Mouse (Mus musculus) hematopoietic stem cell, adult 5-6 weeks (primary cell): ENCODE measurements at regions not wholly inside any gene's neighbourhood (a gene's known extent, or its start where the extent isn't known, plus 50 kb on each side); places are given as distances from the start of the nearest gene placed in this dataset.
A peak's percentile ranks its signal among the peaks of the same experiment; 100 is the strongest.

ENCODE experiments used
- ATAC-seq, 2 experiments: fragments of 125-278 bp in 1 of 2; replicated peaks in 1 of 2; 2 replicates each; pipeline ENCODE4 v1.8.0; 2016 to 2017; ENCODE audit warnings: inconsistent platforms in 2 of 2, mild to moderate bottlenecking in 2 of 2, moderate number of reproducible peaks in 2 of 2, low read depth in 1 of 2, moderate TSS enrichment in 1 of 2; ENCODE audit not compliant: low FRiP score in 2 of 2, poor library complexity in 2 of 2, severe bottlenecking in 2 of 2, insufficient read depth in 1 of 2, low TSS enrichment in 1 of 2

DNA sequence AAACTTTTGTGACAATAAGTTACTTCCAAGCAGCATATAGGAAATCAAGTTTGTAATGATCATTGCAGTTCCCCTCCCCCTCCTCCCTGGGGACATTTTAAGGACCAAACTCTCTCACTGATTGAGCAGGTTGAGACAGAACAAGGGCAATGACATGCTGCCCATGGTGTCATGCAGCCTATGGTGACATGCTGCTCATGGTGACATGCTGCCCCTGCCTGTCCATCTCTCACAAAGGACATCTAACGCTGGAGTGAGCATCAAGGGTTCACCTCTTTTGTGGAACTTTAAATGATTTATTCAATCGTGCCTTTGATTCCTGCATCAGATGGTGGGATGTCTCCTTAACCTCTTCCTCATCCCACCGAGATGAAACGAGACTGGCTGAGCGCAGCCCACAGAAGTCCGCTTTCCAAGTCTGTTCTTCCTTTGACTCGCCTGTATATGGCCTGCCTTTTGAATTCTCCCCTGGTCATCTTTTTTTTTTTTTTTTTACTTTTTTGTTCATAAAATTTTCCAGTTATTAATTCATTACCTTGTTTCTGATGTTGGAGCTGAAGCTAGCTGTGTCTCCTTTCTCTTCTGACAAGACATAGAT lies 133.5 kb upstream of the Nampt start:
- ATAC-seq, result no peak

GRCm38 (mm10) chr12:32689361-32689760 lies 130.0 kb upstream of the Nampt start:
- no peak for ATAC-seq

DNA sequence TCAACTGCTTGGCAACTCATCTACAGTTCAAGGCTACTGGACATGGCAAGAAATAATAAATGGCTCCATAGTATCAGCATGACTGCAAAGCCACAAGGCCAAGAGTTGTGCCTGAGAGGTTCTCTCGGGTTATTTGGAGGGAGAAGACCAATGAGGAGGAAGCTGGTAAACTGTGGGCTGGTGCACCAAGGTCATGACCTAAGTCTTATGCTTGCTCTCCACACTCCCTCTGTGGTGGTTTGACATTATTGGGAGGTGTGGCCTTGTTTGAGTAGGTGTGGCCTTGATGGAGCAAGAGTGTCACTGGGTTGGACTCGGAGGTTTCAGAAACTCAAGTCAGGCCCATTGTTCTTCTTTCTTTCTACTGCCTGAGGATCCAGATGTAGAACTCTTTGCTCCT lies 129.2 kb upstream of the Nampt start:
- ATAC-seq, result no peak

DNA sequence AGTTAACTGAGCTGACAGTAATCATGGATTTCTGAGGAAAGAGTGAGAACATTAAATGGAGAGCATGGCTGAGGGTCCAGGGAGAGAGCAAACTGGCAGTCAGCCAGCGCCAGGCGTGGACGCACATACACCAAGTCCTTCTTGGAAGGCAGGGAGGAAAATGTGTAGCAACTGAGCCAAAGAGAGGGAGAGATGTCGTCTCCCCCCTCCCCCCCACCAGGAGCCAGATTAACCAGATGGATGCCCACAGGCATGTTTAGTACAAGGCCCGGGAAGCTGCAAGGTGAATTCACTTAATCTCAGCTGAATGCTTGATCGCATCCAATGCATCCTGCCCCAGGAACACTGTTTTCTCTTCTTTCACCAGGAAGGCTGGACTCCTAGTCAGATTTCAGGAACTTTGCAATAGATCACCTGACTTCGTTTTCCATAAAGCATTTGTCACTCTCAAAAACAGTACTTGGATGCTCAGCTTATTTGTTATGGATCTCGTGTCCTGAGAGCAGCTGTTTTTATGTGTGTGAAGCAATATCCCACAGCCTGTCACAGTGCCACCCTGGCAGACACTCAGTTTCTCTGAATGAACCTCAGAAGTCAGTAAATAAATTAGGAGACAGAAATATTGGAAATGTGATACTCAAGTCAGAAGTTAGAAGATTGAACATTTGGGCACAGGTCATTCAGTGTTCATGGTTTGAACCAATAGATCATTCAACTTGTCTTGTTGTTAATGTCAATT lies 127.1 kb upstream of the Nampt start:
- ATAC-seq, result no peak

DNA sequence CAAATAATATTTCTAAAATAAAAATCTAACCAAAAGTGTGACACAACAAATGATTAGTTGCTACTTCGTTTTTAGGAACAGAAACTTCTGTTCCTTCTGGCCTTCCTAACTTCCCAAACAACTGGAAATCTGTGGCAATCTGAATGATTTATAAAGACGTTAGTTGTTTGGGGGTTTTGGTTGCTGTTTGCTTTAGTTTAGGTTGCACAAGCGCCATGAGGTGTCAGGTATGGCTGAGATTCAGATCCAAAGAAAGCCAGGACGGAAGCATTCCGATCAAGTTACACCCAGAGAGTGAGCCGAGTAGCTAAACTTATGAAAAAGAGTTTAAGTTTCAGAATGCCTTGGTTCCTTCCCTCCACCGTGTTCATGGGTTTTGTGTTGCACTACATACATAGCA lies 126.4 kb upstream of the Nampt start:
- no peak for ATAC-seq

- ATAC-seq, result no peak
Observed at GRCm38 (mm10) chr12:32693678-32694077, 125.7 kb upstream of the Nampt start.

GRCm38 (mm10) chr12:32696832-32697231 lies 122.5 kb upstream of the Nampt start:
- no peak for ATAC-seq

DNA sequence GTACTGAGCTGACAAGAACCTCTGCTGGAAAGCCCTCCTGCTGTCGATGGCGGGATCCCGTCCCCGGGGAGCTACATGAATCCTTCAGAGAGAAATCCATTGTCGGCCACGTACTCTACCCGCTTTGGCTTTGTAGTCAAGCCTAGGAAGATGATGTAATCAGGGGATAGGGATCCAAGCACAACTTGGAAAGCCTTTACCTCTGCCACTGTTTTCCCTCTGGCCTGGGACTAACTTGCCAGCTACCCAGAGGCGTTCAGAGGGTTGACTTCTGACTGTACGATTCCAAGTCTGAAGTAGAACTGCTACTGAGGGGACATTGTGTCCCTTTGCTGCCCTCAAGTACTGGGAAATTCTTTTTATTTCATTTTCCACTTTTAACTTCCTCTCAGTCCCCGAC lies 110.2 kb upstream of the Nampt start:
- no peak for ATAC-seq

GRCm38 (mm10) chr12:32717129-32717921 lies 102.0 kb upstream of the Nampt start:
- peak; percentile 51 to 59; a peak in 1 of 4 replicates for ATAC-seq

DNA sequence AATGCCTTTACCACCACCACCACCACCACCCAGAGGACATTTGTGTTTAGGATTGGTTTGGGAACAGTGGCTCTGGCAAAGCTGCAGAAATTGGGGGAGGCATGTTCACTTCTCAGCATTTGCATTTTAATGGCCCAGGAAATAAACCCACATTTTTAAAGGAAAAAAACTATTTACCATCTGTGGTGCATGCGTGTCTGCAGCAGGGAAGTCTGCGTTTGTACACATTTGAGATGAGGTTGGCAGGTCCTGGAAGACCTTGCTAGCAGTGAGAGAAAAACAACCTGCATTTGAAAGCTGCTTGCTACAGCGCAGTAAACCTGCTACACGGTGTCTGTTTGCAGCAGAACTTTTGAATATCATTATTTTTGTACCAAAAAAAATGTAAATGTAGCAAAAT lies 100.1 kb upstream of the Nampt start:
- ATAC-seq, result no peak

DNA sequence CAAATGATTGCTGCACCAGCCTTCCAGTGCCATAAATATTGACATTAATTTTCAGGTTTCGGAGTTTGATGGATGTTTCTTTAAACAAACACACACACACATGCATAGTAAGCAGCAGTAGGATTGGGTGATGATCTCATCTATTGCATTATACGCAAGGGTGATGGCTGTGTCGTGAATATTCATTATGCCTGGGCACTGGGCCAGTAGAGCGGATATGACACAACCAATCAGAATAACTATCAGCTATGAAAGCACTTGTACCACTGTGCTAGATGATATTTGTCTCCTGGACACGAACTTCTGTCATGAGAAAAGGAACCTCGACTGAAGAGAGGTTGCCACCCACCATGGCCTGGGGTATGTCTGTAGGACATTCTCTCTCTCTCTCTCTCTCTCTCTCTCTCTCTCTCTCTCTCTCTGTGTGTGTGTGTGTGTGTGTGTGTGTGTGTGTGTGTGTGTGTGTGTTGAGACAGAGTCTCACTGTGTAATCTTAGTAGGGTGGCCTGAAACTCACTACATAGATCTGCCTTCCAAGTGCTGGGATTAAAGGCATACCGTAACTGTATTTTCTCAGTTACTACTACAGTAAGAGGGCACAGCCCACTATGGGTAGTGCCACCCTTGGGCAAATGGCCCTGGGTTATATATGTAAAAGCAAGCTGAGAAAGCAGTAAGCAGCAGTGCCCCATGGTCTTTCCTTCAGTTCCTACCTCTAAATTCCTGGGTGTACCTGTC lies 94.7 kb upstream of the Nampt start:
- ATAC-seq, result no peak

- no peak for ATAC-seq
Observed at GRCm38 (mm10) chr12:32727539-32727938, 91.8 kb upstream of the Nampt start.

GRCm38 (mm10) chr12:32728425-32728824 lies 90.9 kb upstream of the Nampt start:
- ATAC-seq, result no peak

DNA sequence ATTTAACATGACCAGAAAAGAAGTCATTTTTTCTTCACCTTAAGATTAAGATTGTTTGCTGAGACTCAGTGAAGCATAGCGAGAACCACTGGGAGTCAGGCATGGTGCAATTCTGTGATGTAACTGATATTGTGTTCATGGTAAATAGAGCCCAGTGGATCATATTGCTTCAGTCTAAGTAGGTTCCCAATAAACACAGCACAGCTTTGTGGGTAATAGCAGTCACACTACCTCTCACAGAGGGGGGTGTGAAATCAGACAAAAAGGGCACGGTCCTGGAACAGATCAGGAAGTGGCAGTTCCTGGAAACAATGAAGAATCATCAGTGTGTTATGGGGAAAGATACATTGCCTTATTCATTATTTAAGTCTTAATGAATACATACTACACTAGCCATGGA lies 84.1 kb upstream of the Nampt start:
- no peak; a peak in 1 of 4 replicates for ATAC-seq

- ATAC-seq, result no peak
Observed at GRCm38 (mm10) chr12:32741465-32741864, 77.9 kb upstream of the Nampt start.

DNA sequence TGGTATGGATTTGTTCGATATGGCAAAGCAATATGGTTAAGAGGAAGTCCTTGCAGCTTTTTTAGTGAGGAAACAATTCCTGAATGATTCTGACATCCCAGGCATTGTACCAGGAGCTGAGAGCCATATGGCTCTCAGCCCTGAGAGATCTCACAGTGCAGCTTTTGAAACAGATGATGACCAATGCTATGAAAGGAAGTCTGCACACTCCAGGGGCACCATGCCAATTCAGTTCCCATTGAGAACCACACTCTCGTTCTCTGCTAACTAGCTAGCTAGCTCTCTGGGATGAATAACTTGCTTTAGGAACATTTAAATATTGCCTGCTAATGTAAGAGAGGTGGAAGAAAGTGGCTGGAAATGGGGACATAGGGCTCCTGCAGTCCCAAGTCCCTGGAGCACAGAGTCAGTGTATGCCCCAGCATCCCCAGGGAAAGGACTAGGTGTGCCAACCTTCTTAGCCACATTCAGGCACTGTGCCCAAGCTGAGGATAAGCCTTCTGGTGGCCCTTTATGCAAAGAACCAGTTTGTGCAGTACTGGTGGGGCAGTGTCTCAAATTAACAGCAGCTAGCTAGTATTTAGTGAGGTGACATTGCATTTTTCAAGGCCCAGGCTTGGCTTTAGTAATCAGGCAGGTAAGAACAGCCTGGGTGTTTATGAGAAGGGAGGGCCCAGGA lies 61.8 kb upstream of the Nampt start:
- ATAC-seq, result no peak

DNA sequence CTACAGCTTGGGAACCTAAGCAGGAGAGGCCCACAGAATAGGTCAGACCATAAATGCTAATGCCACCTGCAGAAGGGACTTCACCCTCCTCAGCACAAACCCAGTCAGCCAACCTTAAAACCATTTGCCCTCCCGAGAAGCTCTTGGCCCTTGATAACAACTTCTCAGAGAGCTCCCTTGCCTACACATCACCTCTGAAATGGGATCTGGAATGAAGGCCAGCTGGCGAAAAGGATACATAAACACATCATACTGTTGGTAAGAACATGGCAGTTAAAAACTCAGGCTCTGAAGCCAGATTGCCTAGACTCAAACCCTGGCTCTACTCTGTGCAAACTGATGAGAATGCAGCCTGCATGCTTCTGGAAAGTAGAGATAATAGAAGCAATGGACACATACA lies 61.2 kb upstream of the Nampt start:
- ATAC-seq, result no peak
